Mouse (Mus musculus) left cerebral cortex, postnatal 25 days (tissue): ENCODE data around the gene Recql. TPM values are rescaled to one million over a fixed set of nuclear protein-coding genes. Genes with fewer than 3 reads are reported as not detected.

Source experiments
- total RNA-seq, 2 experiments: library from RNA; stranded (reverse); gene quantifications; 2 replicates each; pipeline ENCODE4 v1.2.3; 2021

Gene Recql
- total RNA-seq, 2 experiments from 2014 or later = 19.9 to 20.2 TPM

Other genes with a start within 250 kb of the Recql start
- gene Slco1a6, start 178.6 kb downstream of the Recql start, total RNA-seq = not detected
- not detected for gene Iapp, start 88.7 kb downstream of the Recql start, total RNA-seq
- under 1 TPM in 1 of 2 experiments, not detected in 1; 0.16 TPM for gene Slco1a5, start 64.1 kb downstream of the Recql start, total RNA-seq
- 10 to 100 TPM; 13.6 to 15.1 TPM for gene Pyroxd1, start 41.4 kb downstream of the Recql start, total RNA-seq
- gene Golt1b, start 134 bp upstream of the Recql start, total RNA-seq = 10 to 100 TPM; 33.5 to 34.8 TPM
- 1 to 10 TPM; 1.6 to 2.6 TPM for gene Spx, start 26.4 kb upstream of the Recql start, total RNA-seq
- gene Gys2, start 86.0 kb upstream of the Recql start, total RNA-seq = not detected
- gene Ldhb, start 120.9 kb upstream of the Recql start, total RNA-seq = 100 to 1,000 TPM; 832 to 838 TPM
- 1 to 10 TPM; 2.0 to 3.0 TPM for gene Kcnj8, start 184.5 kb upstream of the Recql start, total RNA-seq